Mouse (Mus musculus): Measurements from ENCODE around the gene Gm21170. TPM values are rescaled to one million over a fixed set of nuclear protein-coding genes. Genes with fewer than 3 reads are reported as not detected.
"Not testable (repeated sequence)": the region's sequence is repeated elsewhere in the genome, so short reads cannot be mapped to it uniquely, and the experiment has no call there.

The Gm21170 gene
- polyA plus RNA-seq (2017; shearing (Covaris generic)): not detected

DNA sequence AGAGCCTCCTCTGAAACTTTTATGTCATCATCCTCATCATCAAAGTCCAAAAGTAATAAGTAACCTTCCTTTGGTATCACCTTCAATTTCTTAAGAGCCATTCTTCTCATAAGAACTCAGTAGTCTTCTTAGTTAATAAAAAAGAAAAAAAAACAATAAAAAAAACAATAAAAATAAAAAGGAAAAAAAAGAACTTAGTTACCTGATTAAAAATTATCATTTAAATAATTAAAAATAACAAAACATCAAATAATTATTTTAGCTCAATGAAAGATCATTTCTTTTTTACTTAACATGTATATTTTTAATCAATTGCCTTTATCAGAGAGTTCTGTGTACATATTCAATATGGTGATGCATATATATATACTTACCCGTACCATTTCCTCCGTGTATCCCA, at the start of gene Gm21170:
Gene Gm21170, minus strand, starts transcription at position 101 of the 400 bp plus-strand sequence.
- ATAC-seq: not testable (repeated sequence)

Other genes with a start within 250 kb of the Gm21170 start
- gene Gm21256, start 240.1 kb downstream of the Gm21170 start, polyA plus RNA-seq (2017; shearing (Covaris generic)): not detected

Measured in CD4-positive, CD25-positive, alpha-beta regulatory T cell, adult 4 months (primary cell).